Mouse (Mus musculus) hindbrain, embryonic 15.5 days (tissue): ENCODE measurements at regions not wholly inside any gene's neighbourhood (a gene's known extent, or its start where the extent isn't known, plus 50 kb on each side); places are given as distances from the start of the nearest gene placed in this dataset.
A peak's percentile ranks its signal among the peaks of the same experiment; 100 is the strongest.

Source experiments
- ATAC-seq: fragments of 200-750 bp; cut with Nextera tagmentation; 2 replicates; pipeline ENCODE4 v1.8.0; 2017; ENCODE audit warnings: low read depth, moderate number of reproducible peaks, moderate TSS enrichment; ENCODE audit not compliant: low FRiP score
- H3K27ac ChIP-seq: fragments of 300-500 bp; sonication (generic); replicated peaks from 2 replicates; pipeline ENCODE4 v1.5.1; 2015; ENCODE audit warnings: mild to moderate bottlenecking, inconsistent platforms
- H3K27me3 ChIP-seq: fragments of 300-500 bp; sonication (generic); 2 replicates; pipeline ENCODE4 v1.6.1; 2015; ENCODE audit warnings: control low read depth, inconsistent platforms
- H3K36me3 ChIP-seq: fragments of 300-500 bp; sonication (generic); 2 replicates; pipeline ENCODE4 v1.6.1; 2015; ENCODE audit warnings: control low read depth, inconsistent platforms
- H3K4me1 ChIP-seq: fragments of 300-500 bp; sonication (generic); replicated peaks from 2 replicates; pipeline ENCODE4 v1.6.1; 2015; ENCODE audit warnings: control low read depth, inconsistent platforms
- H3K4me2 ChIP-seq: fragments of 300-500 bp; sonication (generic); 2 replicates; pipeline ENCODE4 v1.6.1; 2015; ENCODE audit warnings: moderate library complexity, mild to moderate bottlenecking, inconsistent platforms
- H3K4me3 ChIP-seq: fragments of 300-500 bp; sonication (generic); 2 replicates; pipeline ENCODE4 v1.5.1; 2015; ENCODE audit warnings: mild to moderate bottlenecking, inconsistent platforms
- H3K9ac ChIP-seq: fragments of 300-500 bp; sonication (generic); 2 replicates; pipeline ENCODE4 v1.6.1; 2015; ENCODE audit warnings: inconsistent platforms
- H3K9me3 ChIP-seq: fragments of 300-500 bp; sonication (generic); 2 replicates; pipeline ENCODE4 v1.6.1; 2016; ENCODE audit warnings: control low read depth, inconsistent platforms
- WGBS: fragments of 180-500 bp; shearing (Covaris S2); methylation state at CpG from one replicate; pipeline ENCODE4 v1.1.7; 2015; 5-methylcytosine and 5-hydroxymethylcytosine counted together

DNA sequence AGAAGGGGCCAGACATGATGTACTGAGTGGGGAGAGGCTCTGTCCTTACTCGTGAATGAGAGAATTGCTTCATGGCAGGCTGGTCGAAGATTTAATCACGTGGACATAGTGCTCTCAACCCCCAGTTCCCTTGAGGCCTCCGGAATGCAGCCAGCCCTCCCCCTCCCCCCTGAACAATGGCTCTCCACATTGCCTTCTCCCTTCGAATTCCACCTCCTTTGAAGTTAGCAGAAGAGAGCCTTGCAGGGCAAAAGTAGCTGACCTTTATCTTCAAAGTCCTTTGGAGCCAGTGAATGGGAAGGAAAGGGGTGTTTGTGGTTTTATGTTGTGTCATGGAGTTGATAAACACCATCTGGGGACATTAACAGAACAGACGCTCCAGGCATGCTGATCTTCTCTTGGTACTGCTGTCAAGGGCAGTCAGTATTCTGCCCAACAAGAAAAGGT lies 187.9 kb upstream of the Egfl6 start:
- Histone ChIP-seq H3K9me3 (no peaks in the 10 kb centered on the region), H3K27ac (no peak overlapping the region), H3K4me3 (no peak overlapping the region), H3K4me1 (0 out of 2 replicates have a peak, but pooled peaks cover 4% of the 10 kb centered on the region), H3K4me2 (no peak overlapping the region), H3K36me3 (no peaks in the 10 kb centered on the region), H3K27me3 (peaks cover 9% of the 10 kb centered on the region; the same call in 1 of the 2 replicates), H3K9ac (no peak overlapping the region)
- 9% methylated on average over 6 of the region's 6 CpGs for WGBS
- ATAC-seq, result no peak

DNA sequence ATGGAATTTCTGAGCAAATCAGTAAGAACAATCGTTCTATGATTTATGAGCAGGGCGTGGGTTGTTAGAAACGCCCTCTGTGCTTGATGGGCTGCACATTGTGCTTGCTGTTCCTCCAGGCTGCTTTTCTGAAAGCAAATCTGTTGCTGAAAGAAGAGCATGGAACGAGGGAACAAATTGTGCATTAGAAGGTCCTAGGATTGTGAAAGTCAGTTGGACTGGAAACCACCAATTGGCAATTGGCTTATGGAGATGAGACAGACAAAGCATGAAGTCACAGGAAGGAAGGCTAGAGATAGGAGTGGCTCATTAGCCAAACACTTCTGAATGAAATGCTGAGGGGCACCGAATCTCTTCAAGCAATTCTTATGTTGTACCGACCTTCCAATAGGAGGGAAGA lies 181.5 kb upstream of the Egfl6 start:
- Histone ChIP-seq H3K4me2 (no peak overlapping the region), H3K27me3 (peaks cover 15% of the 10 kb centered on the region; the same call in 1 of the 2 replicates), H3K9ac (no peak overlapping the region), H3K36me3 (no peaks in the 10 kb centered on the region), H3K4me3 (no peak overlapping the region), H3K9me3 (no peaks in the 10 kb centered on the region), H3K27ac (no peak overlapping the region), H3K4me1 (no peaks in the 10 kb centered on the region)
- ATAC-seq, result no peak
- WGBS, result 80% methylated on average over 6 of the region's 6 CpGs

DNA sequence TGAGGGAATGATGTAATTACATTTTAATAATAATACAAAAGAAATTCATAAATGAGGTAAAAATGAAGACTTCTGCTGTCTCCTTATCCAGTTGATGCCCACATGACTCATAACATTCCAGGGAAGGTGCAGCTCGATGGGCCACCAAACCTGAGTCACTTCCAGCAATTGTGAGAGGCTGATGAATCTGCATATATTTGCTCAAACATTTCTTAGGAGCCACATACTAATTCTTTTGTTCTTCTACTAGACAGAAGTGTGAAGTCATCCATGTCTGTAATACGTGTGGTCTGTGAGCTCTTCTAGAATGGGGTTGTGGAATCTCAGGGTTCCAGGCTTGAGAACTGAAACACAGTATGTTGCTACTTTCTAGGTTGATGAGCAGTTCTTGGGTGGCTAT lies 180.1 kb upstream of the Egfl6 start:
- no peaks in the 10 kb centered on the region for H3K9me3 ChIP-seq
- no peak overlapping the region for H3K27ac ChIP-seq
- H3K9ac ChIP-seq, result no peak overlapping the region
- ATAC-seq, result no peak
- 87% methylated on average over 2 of the region's 2 CpGs for WGBS
- H3K4me2 ChIP-seq, result no peak overlapping the region
- peaks cover 15% of the 10 kb centered on the region; the same call in 1 of the 2 replicates for H3K27me3 ChIP-seq
- no peak overlapping the region for H3K4me3 ChIP-seq
- no peaks in the 10 kb centered on the region for H3K36me3 ChIP-seq
- no peaks in the 10 kb centered on the region for H3K4me1 ChIP-seq

DNA sequence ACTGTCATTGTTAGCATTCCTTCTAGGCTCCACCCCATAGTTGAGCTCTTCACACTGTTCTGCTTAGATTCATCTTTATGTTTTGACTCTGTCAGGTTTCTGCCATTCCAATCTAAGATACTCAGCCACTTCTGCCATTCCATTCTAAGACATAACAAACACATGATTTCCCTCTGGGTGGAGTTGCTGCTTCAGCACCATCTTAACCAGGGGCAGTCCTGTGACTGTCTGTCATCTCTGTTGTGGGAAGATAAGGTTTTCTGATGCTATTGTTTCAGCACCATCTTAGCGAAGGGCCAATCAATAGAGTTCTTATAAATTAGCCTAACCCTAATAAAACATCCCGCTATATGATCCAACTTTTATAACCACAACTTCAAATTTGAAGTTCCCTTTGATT lies 176.6 kb upstream of the Egfl6 start:
- 94% methylated on average over 2 of the region's 2 CpGs for WGBS
- ATAC-seq, result no peak
- no peak overlapping the region for H3K9ac ChIP-seq
- H3K27ac ChIP-seq, result no peak overlapping the region
- no peaks in the 10 kb centered on the region for H3K36me3 ChIP-seq
- 0 out of 2 replicates have a peak, but pooled peaks cover 16% of the 10 kb centered on the region for H3K27me3 ChIP-seq
- no peak overlapping the region for H3K4me3 ChIP-seq
- H3K4me1 ChIP-seq, result no peaks in the 10 kb centered on the region
- no peaks in the 10 kb centered on the region for H3K9me3 ChIP-seq
- H3K4me2 ChIP-seq, result no peak overlapping the region

DNA sequence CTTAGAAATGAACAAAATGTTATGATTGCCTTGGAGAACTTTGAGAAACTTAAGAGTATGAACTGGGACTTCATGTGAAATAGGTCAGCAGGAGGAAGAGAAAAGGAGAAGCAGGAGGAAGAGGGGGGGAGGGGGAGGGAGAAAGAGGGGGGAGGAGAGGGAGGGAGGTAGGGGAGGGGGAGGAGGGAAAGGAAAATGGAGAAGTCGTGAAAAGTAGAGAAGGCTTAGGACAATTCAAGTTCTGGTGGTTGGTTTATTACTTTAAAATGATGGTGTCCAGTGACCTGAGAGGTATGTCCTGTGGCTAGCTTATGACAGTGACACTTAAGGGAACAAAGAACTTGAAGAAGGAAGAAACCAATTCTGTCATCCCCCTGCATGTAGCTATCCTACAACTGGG lies 171.6 kb upstream of the Egfl6 start:
- H3K9ac ChIP-seq, result no peak overlapping the region
- H3K36me3 ChIP-seq, result no peaks in the 10 kb centered on the region
- no peaks in the 10 kb centered on the region for H3K9me3 ChIP-seq
- no peak overlapping the region for H3K27ac ChIP-seq
- no peak for ATAC-seq
- H3K4me1 ChIP-seq, result no peaks in the 10 kb centered on the region
- H3K4me2 ChIP-seq, result no peak overlapping the region
- no peak overlapping the region for H3K4me3 ChIP-seq
- 93% methylated on average over 1 of the region's 1 CpGs for WGBS
- 0 out of 2 replicates have a peak, but pooled peaks cover 5% of the 10 kb centered on the region for H3K27me3 ChIP-seq

DNA sequence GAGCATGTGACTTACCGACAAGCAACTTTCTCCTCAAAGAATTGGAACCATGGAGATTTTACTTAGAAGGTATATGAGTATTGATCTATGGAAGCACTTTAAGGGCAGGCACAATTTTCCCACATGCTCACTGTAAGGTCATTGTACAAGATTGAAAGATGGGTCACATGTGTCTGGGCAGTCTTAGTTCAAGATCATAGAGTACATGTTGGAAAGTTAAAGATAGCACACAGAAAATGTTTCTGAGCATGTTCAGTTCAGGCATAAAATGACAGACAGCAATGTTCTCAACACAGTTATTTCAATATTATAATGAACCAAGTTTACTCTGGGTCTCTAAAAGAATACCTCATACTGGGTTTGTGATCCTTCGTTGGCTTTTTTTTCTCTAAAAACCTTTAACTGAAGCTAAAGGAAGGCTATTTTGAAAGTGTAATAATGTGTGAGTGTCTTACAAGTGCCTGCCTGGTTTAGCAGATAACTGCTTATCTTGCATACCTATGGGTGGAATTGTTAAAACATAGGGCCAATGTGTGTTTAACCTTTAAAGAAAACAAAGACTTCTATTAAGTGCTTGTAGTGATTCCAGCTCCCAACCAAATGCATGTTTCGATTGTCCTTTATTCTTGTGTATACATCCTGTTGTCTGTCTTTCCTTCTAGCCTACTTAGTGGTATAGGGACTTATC lies 169.6 kb upstream of the Egfl6 start:
- WGBS, result 75% methylated on average over 3 of the region's 3 CpGs
- H3K27ac ChIP-seq, result no peak overlapping the region
- no peak overlapping the region for H3K4me2 ChIP-seq
- no peak overlapping the region for H3K9ac ChIP-seq
- H3K9me3 ChIP-seq, result no peaks in the 10 kb centered on the region
- no peaks in the 10 kb centered on the region for H3K36me3 ChIP-seq
- no peaks in the 10 kb centered on the region for H3K4me1 ChIP-seq
- no peak for ATAC-seq
- 0 out of 2 replicates have a peak, but pooled peaks cover 6% of the 10 kb centered on the region for H3K27me3 ChIP-seq
- no peak overlapping the region for H3K4me3 ChIP-seq

DNA sequence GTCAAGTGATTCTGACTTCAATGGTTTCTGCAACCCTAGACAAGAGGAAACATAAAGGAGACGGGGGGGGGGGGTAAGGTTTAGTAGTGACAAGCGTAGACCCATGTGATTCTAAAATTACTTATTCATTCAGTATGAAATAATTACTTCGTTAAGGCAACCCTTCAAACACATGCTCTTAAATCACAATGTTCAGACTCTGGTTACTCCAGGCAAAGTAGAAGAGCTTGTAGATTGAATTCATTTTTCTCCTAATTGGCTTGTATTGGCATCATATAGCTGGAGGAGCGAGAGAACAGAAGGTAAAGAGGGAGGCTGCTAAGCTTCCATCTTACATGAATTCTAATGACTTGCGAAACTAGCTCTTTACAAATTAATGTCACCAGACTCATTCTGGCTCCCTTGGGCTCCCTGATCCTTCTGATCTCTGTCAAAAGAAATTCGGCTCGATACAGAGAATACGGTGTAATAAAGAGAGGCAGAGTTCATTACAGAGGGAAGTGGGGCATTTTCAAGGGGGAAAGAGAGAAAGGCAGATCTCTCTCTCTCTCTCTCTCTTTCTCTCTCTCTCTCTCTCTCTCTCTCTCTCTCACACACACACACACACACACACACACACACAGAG lies 163.6 kb upstream of the Egfl6 start:
- H3K4me2 ChIP-seq, result no peak overlapping the region
- H3K27me3 ChIP-seq, result peaks cover 6% of the 10 kb centered on the region; the same call in 1 of the 2 replicates
- no peaks in the 10 kb centered on the region for H3K4me1 ChIP-seq
- H3K9me3 ChIP-seq, result no peaks in the 10 kb centered on the region
- no peak for ATAC-seq
- no peak overlapping the region for H3K9ac ChIP-seq
- WGBS, result 60% methylated on average over 8 of the region's 8 CpGs
- H3K4me3 ChIP-seq, result no peak overlapping the region
- H3K27ac ChIP-seq, result no peak overlapping the region
- no peaks in the 10 kb centered on the region for H3K36me3 ChIP-seq

DNA sequence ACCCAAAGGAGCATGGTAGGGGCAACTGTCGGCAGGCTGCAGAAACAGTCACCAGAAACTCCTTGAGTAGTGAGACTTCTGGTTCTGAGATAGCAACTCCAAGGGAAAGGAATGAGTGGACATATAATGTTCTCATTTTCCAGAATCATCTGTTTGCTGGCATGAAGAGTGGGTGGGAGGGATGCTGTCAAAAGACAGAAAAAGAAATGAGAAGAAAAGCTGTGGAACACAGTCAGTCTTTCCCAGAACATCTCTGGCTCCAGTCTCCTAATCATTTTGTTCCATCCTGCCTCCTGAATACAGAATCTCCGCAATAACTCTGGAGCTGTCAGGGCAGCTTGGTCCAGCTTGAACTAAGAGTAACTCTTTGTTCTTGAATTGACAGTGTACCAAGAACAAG lies 145.8 kb upstream of the Egfl6 start:
- 0 out of 2 replicates have a peak, but pooled peaks cover 6% of the 10 kb centered on the region for H3K27me3 ChIP-seq
- 81% methylated on average over 2 of the region's 2 CpGs for WGBS
- no peak overlapping the region for H3K4me3 ChIP-seq
- H3K27ac ChIP-seq, result no peak overlapping the region
- ATAC-seq, result no peak
- H3K36me3 ChIP-seq, result no peaks in the 10 kb centered on the region
- H3K9me3 ChIP-seq, result no peaks in the 10 kb centered on the region
- no peak overlapping the region for H3K4me2 ChIP-seq
- H3K4me1 ChIP-seq, result no peaks in the 10 kb centered on the region
- no peak overlapping the region for H3K9ac ChIP-seq

DNA sequence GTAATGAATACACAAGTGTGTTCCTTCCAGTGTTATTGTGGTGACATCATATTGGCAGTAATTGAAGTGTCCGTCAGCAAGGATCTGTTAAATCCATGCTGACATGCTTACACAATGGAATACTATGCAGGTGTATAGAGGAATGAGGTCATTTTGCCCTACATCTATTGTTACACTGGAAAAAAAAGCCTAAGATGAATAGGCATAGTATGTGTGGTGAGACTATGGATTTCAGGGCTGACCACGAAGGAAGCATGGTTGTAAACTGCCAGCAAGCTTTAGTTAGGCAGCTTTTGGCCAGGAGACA lies 143.1 kb upstream of the Egfl6 start:
- Histone ChIP-seq H3K4me2 (no peak overlapping the region), H3K36me3 (no peaks in the 10 kb centered on the region), H3K9me3 (no peaks in the 10 kb centered on the region), H3K4me3 (no peak overlapping the region), H3K9ac (no peak overlapping the region), H3K27me3 (0 out of 2 replicates have a peak, but pooled peaks cover 6% of the 10 kb centered on the region), H3K4me1 (no peaks in the 10 kb centered on the region), H3K27ac (no peak overlapping the region)
- WGBS, result 58% methylated on average over 2 of the region's 2 CpGs
- no peak for ATAC-seq

DNA sequence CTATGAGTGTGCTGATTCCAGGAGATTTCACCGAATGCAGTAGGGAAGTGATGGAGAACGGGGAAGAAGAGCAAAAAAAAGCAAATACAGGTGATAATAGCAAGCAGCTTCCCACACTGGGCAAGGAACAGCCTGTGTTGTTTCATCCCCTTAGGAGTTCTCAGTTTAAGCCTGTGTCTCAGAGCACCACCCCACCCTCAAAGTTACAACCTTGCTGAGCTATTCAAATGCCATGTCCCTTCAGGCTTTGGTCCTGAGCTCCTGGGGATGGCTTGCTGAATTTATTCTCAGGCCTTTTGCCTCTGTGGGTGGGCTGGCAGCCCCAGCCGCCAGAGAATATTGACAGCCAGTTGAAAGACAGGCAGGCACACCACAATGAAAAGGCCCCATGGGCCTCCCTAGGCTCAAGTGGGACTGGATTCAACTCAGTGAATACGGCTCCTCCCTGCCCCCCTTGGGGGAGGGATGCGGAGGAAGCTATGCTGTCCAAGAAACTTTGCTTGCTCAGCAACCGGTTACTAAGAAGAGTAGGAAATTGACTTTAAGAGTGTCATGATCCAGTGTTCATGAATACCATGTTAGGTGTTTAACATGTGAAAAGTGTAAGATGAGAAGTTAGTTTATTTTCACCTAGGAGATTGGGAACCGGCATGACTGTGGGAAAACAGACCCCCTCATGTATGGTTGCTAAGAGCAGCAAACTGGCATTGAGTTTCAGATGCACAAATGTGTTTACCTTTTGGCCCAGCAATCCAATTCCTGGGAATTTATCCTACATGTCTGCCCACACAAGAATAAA lies 142.5 kb upstream of the Egfl6 start:
- WGBS, result 36% methylated on average over 7 of the region's 7 CpGs
- Histone ChIP-seq H3K9me3 (no peaks in the 10 kb centered on the region), H3K36me3 (no peaks in the 10 kb centered on the region), H3K27me3 (0 out of 2 replicates have a peak, but pooled peaks cover 8% of the 10 kb centered on the region), H3K4me1 (no peaks in the 10 kb centered on the region), H3K4me3 (no peak overlapping the region), H3K27ac (no peak overlapping the region), H3K4me2 (no peak overlapping the region), H3K9ac (no peak overlapping the region)
- ATAC-seq, result peak; percentile 74

DNA sequence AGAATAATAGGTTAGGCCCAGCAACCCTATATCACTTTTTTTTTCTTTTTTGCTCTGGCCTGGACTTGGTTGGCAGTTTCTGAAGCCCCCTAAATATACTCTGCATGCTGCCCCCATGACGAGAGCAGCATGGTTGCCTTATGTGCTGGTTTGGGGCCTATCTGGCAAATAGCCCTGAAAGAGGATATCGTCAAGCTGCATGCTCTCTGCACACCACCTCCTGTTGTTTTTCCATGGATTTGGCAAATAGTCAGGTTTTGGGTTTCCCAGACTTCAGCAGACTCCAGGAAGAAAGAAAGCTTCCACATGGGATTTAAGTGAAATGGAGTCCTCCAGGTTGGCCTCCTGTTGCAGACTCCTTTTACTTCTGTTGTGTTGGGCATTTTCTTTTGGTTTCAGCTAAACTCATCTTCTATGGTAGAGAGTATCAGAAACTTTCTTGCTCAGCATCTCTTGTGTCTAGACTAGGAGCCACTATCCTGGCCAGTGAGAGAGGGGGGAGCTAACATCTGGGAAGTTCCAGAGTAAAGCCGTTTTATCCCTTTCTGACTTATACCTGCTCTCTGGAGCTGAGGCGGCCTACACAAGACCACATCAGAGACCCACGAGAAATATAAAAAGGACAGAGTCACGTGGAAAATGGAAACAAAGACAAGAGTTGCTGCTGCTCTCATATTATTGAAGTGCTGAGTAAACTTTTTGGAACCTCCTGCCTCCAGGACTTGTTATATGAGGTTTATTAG lies 140.4 kb upstream of the Egfl6 start:
- Histone ChIP-seq H3K4me3 (no peak overlapping the region), H3K27me3 (0 out of 2 replicates have a peak, but pooled peaks cover 6% of the 10 kb centered on the region), H3K9me3 (no peaks in the 10 kb centered on the region), H3K4me2 (no peak overlapping the region), H3K9ac (no peak overlapping the region), H3K36me3 (no peaks in the 10 kb centered on the region), H3K4me1 (no peaks in the 10 kb centered on the region), H3K27ac (no peak overlapping the region)
- no peak for ATAC-seq
- WGBS, result 81% methylated on average over 6 of the region's 6 CpGs

DNA sequence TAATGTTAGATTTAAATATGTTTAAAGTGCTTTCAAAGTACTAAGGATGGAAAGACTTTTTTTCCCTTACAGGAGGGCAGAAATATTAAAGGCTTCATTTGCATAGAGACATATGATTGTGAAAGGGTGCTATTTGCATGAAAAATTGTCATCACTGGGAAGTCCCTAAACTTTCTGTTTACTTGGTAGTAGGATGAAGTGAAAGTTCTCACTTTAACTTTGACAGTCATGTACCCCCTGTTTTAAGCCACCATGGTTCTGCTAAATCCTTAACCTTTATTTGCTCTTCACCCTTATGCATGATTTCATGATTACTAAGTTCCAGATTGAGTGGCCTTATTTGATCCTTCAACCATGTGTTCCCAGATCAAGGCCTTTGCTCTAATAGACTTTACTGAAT lies 132.6 kb upstream of the Egfl6 start:
- H3K36me3 ChIP-seq, result no peaks in the 10 kb centered on the region
- no peak overlapping the region for H3K9ac ChIP-seq
- no peak for ATAC-seq

More for the DNA sequence above, 132.6 kb upstream of the Egfl6 start:
- Histone ChIP-seq H3K27ac (no peak overlapping the region), H3K4me3 (no peak overlapping the region), H3K27me3 (0 out of 2 replicates have a peak, but pooled peaks cover under 1% of the 10 kb centered on the region), H3K4me1 (no peaks in the 10 kb centered on the region), H3K4me2 (no peak overlapping the region), H3K9me3 (no peaks in the 10 kb centered on the region)
